Mouse (Mus musculus) kidney, postnatal 0 days (tissue): ENCODE measurements around the gene Gm21119. TPM values are rescaled to one million over a fixed set of nuclear protein-coding genes. Genes with fewer than 3 reads are reported as not detected.
"Not testable (repeated sequence)": the region's sequence is repeated elsewhere in the genome, so short reads cannot be mapped to it uniquely, and the experiment has no call there.

Experiments used
- ATAC-seq: fragments of 200-750 bp; cut with Nextera tagmentation; replicated peaks from 2 replicates; pipeline ENCODE4 v1.8.0; 2017; ENCODE audit warnings: low read depth, moderate number of reproducible peaks, moderate TSS enrichment, moderate library complexity; ENCODE audit not compliant: low FRiP score
- DNase-seq: peaks from one replicate; pipeline ENCODE4 v3.0.0-alpha.2; 2016; ENCODE audit warnings: low spot score
- H3K27ac ChIP-seq: fragments of 300-500 bp; sonication (generic); 2 replicates; pipeline ENCODE4 v1.5.1; 2014; ENCODE audit warnings: mild to moderate bottlenecking
- H3K27me3 ChIP-seq: fragments of 300-500 bp; sonication (generic); 2 replicates; pipeline ENCODE4 v1.6.1; 2014; ENCODE audit warnings: low read length, mixed read lengths; ENCODE audit not compliant: insufficient read depth
- H3K36me3 ChIP-seq: fragments of 300-500 bp; sonication (generic); 2 replicates; pipeline ENCODE4 v1.6.1; 2014; ENCODE audit warnings: low read length, mixed read lengths; ENCODE audit not compliant: insufficient read depth
- H3K4me1 ChIP-seq: fragments of 300-500 bp; sonication (generic); replicated peaks from 2 replicates; pipeline ENCODE4 v1.6.1; 2014; ENCODE audit warnings: antibody characterized with exemption, low read length, mixed read lengths; ENCODE audit not compliant: insufficient read depth
- H3K4me2 ChIP-seq: fragments of 300-500 bp; sonication (generic); 2 replicates; pipeline ENCODE4 v1.6.1; 2014; ENCODE audit warnings: mild to moderate bottlenecking, low read length, moderate library complexity, mixed read lengths
- H3K4me3 ChIP-seq: fragments of 300-500 bp; sonication (generic); replicated peaks from 2 replicates; pipeline ENCODE4 v1.5.1; 2014; ENCODE audit warnings: low read depth, low read length
- H3K9ac ChIP-seq: fragments of 300-500 bp; sonication (generic); 2 replicates; pipeline ENCODE4 v1.6.1; 2014; ENCODE audit warnings: low read depth, low read length
- H3K9me3 ChIP-seq: fragments of 300-500 bp; sonication (generic); replicated peaks from 2 replicates; pipeline ENCODE4 v1.6.1; 2016; ENCODE audit warnings: low read length, inconsistent platforms, mixed read lengths
- WGBS: fragments of 180-500 bp; shearing (Covaris S2); extraction: QIAGEN DNeasy Blood & Tissue Kit; methylation state at CpG from one replicate; pipeline ENCODE4 v1.1.7; 2014; 5-methylcytosine and 5-hydroxymethylcytosine counted together
- polyA plus RNA-seq: library from polyadenylated mRNA; unstranded; fragments of >200 nt; fragmentation: Nextera tagmentation; extraction: Ambion mirVana; gene quantifications from 2 replicates; pipeline ENCODE4 v1.2.1, GENCODE M21; 2015

The Gm21119 gene
- polyA plus RNA-seq, 1 experiment from 2014 or later, result 0.09 TPM

DNA sequence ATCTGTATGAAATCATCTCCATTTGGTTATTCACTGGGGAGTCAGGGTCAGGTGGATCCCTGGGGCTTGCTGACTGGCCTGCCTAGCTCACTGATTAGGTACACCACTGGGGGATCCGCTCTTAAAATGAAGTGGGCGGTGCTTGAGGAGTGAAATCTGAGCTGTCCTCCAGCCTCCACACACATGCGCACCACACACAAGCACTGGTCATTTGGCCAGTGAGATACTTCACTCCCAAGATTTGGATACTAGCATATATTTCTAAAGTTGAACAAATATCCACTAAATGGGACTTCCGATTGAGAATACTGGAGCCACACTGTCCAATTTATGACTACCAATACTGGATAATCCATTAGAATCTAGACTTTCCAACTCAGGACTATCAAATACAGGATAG lies 20.9 kb upstream of the Gm21119 start:
- H3K4me1 ChIP-seq, H3K9ac ChIP-seq, H3K36me3 ChIP-seq, H3K4me3 ChIP-seq, H3K27ac ChIP-seq, DNase-seq, ATAC-seq, H3K27me3 ChIP-seq, H3K9me3 ChIP-seq, H3K4me2 ChIP-seq: not testable (repeated sequence)
- no CpG with 5 or more reads among the region's 4 CpGs for WGBS

DNA sequence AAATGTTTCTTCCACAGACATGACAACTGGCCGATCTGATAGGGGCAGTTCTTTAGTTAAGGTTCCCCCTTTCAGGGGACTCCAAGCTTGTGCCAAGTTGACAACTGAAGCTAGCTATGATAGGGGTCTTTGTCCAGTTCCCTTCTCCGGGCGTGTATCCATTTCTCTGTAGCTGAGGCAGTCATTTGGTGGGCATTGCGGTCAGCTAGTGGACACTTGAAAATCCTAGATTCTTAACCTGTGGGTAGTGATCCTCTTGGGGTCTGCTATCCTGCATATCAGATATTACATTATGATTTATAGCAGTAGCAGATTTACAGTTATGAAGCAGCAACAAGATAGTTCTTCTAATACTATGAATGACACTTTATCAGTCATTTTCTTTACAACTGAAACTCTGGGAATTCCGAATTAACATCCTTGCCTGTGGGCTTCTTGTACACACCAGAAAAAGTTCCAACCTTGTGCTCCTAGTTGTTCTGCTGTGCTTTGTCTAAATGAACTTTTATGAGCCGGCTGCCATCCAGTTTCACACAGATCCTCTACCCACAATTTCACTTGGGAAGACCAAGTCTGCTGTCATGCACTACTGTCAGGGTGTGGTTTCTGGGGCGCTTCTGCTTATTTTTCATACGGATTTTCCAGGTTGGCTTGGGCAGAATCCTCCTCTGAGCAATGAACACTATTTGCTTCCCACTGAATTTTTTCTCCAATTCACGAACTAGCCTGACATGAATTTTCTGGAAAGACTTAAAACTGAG lies 18.5 kb upstream of the Gm21119 start:
- H3K4me1 ChIP-seq, DNase-seq, H3K4me3 ChIP-seq, H3K27me3 ChIP-seq, H3K36me3 ChIP-seq, H3K4me2 ChIP-seq, ATAC-seq, H3K9me3 ChIP-seq, H3K27ac ChIP-seq, H3K9ac ChIP-seq: not testable (repeated sequence)
- 91% methylated on average over 5 of the region's 9 CpGs for WGBS

DNA sequence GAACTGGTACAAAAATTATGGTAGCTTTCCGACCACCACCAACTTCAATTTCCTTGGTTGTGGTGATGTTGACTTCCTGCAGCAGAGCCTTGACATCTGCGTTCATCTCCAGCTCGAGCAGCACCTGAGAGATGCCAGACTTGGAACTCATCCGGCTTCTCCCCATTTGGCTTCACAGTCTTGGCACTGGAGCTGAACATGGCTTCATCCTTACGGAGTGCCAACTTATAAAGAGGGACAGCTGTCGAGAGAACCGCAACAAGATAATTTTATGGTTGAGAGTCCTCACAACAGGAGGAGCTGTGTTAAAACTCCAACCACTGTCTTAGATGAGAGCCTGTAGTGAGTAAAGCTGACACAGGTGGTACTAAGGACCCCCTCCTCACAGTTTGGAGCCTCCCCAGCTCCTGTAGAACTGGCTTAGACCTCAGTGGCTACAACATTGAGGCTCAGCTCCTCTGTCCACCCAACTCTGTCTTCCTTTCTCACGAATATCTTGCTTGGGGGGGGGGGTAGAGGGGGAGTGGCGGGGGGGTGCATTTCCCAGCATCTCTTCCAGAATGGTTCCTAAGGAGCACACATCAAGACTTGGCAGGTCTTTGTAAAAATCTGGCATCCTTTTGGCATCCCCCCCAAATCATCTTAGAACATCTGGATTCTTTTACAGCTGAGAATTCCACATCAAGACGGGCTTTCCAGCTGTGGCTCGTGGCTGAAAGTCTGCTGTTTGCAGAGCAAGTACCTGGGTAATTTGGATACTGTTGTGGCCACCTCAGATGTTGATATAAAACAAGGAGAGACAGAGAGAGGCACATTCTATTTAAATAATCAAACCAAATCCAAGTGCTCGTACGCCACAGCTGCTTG lies 17.6 kb upstream of the Gm21119 start:
- 76% methylated on average over 9 of the region's 13 CpGs for whole genome bisulfite sequencing
- ATAC-seq (peak; percentile 86), DNase-seq (peak; percentile 5)
- H3K9me3 ChIP-seq, H3K9ac ChIP-seq, H3K36me3 ChIP-seq, H3K27me3 ChIP-seq, H3K4me3 ChIP-seq, H3K4me1 ChIP-seq, H3K27ac ChIP-seq, H3K4me2 ChIP-seq: not testable (repeated sequence)

DNA sequence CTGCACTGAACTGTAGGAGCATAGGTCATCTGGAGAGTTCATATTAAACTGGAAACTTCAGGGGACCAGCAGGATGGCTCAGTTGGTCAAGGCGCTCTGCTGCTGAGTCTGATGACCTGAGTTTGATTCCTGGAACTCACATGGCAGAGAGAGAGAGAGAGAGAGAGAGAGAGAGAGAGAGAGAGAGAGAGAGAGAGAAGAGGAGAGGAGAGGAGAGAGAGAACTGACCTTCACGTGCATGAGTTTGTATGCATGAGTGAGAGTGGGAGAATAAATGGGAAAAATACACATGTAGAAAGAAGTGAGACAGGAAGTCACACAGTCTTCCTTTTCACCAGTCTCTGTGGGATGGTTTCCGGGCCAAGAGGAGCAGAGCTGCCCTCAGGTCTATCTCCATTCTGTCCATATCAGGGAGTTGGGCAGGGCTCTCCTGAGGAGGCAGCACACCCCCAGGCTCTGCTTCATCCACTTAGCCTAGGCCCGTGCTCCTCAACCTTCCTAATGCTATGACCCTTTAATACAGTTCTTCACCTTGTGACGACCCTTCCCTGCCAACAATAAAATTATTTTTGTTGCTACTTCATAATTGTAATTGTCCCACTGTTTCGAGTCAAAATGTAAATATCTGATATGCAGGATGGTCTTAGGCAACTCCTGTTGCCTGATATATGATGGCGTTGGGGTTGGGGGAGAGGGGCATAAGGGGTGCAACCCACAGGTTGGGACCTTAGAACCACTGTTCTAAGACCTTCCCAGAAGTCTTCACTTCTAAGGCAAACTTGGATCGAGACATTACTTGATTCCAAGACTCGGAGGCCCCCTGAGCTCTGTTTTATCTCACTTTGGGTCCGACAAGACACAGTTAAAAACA lies 16.2 kb upstream of the Gm21119 start:
- 81% methylated on average over 5 of the region's 10 CpGs for WGBS
- H3K4me2 ChIP-seq, H3K9ac ChIP-seq, H3K4me1 ChIP-seq, H3K36me3 ChIP-seq, DNase-seq, H3K27ac ChIP-seq, H3K27me3 ChIP-seq, H3K9me3 ChIP-seq, H3K4me3 ChIP-seq: not testable (repeated sequence)
- ATAC-seq, result peak; percentile 85

- not testable (repeated sequence) for DNase-seq, ATAC-seq, H3K9ac ChIP-seq, H3K27ac ChIP-seq, H3K4me2 ChIP-seq, H3K9me3 ChIP-seq, H3K27me3 ChIP-seq, H3K36me3 ChIP-seq, H3K4me1 ChIP-seq, H3K4me3 ChIP-seq
- 86% methylated on average over 3 of the region's 6 CpGs for WGBS
Observed at GRCm38 (mm10) chr8:20599350-20599749, 15.4 kb upstream of the Gm21119 start.

DNA sequence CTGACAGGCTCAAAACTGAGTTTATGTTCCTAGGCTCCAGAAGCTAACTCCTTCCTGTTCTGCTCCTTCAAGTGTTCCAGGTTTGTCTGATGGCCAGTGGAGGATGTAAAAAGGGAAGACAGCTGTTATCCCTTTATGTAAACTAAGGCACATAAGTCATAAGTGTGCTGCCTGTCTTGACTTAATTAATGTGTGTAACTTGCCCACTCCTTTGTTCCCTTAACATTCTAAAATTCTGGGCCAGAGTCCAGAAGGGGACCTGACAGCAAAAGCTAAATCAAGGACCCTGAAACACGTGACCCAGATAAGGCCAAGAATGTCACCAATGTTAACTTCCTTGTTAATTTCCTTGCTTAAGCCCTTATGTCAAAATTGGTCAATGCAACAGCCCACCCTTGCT lies 3.9 kb upstream of the Gm21119 start:
- no CpG with 5 or more reads among the region's 1 CpGs for WGBS
- not testable (repeated sequence) for H3K27me3 ChIP-seq, H3K4me1 ChIP-seq, H3K9ac ChIP-seq, H3K9me3 ChIP-seq, H3K27ac ChIP-seq, ATAC-seq, DNase-seq, H3K4me3 ChIP-seq, H3K36me3 ChIP-seq, H3K4me2 ChIP-seq

GRCm38 (mm10) chr8:20612721-20613120 lies 2.0 kb upstream of the Gm21119 start:
- H3K4me2 ChIP-seq, H3K4me1 ChIP-seq, H3K27me3 ChIP-seq, H3K4me3 ChIP-seq, DNase-seq, H3K9me3 ChIP-seq, H3K27ac ChIP-seq, H3K9ac ChIP-seq, ATAC-seq, H3K36me3 ChIP-seq: not testable (repeated sequence)

GRCm38 (mm10) chr8:20630766-20631165 lies 16.0 kb downstream of the Gm21119 start:
- not testable (repeated sequence) for H3K36me3 ChIP-seq, H3K27me3 ChIP-seq, H3K4me1 ChIP-seq, DNase-seq, H3K27ac ChIP-seq, H3K9ac ChIP-seq, H3K4me3 ChIP-seq, H3K4me2 ChIP-seq, H3K9me3 ChIP-seq, ATAC-seq
- 53% methylated on average over 1 of the region's 1 CpGs for WGBS

- not testable (repeated sequence) for H3K9me3 ChIP-seq, H3K9ac ChIP-seq, H3K4me1 ChIP-seq, H3K36me3 ChIP-seq, ATAC-seq, DNase-seq, H3K27me3 ChIP-seq, H3K27ac ChIP-seq, H3K4me3 ChIP-seq, H3K4me2 ChIP-seq
- no CpG with 5 or more reads among the region's 1 CpGs for WGBS
Observed at GRCm38 (mm10) chr8:20637931-20638330, 23.2 kb downstream of the Gm21119 start.
